Mouse (Mus musculus) embryonic facial prominence, embryonic 15.5 days (tissue): Measurements from ENCODE around the gene Mapk6. TPM values are rescaled to one million over a fixed set of nuclear protein-coding genes. Genes with fewer than 3 reads are reported as not detected.

Source experiments
- ATAC-seq: fragments of 200-750 bp; cut with Nextera tagmentation; 2 replicates; pipeline ENCODE4 v1.8.0; 2017; ENCODE audit warnings: low read depth, moderate TSS enrichment; ENCODE audit not compliant: insufficient number of reproducible peaks, low FRiP score, low TSS enrichment
- H3K27ac ChIP-seq: fragments of 300-500 bp; sonication (generic); replicated peaks from 2 replicates; pipeline ENCODE4 v1.5.1; 2015; ENCODE audit warnings: mild to moderate bottlenecking, inconsistent platforms
- H3K27me3 ChIP-seq: fragments of 300-500 bp; sonication (generic); 2 replicates; pipeline ENCODE4 v1.6.1; 2015; ENCODE audit warnings: inconsistent platforms
- H3K36me3 ChIP-seq: fragments of 300-500 bp; sonication (generic); 2 replicates; pipeline ENCODE4 v1.6.1; 2015; ENCODE audit warnings: mild to moderate bottlenecking, inconsistent platforms
- H3K4me1 ChIP-seq: fragments of 300-500 bp; sonication (generic); 2 replicates; pipeline ENCODE4 v1.6.1; 2015; ENCODE audit warnings: inconsistent platforms
- H3K4me2 ChIP-seq: fragments of 300-500 bp; sonication (generic); replicated peaks from 2 replicates; pipeline ENCODE4 v1.6.1; 2015; ENCODE audit warnings: mild to moderate bottlenecking, inconsistent platforms
- H3K4me3 ChIP-seq: fragments of 300-500 bp; sonication (generic); replicated peaks from 2 replicates; pipeline ENCODE4 v1.5.1; 2015; ENCODE audit warnings: mild to moderate bottlenecking, inconsistent platforms
- H3K9ac ChIP-seq: fragments of 300-500 bp; sonication (generic); 2 replicates; pipeline ENCODE4 v1.6.1; 2015; ENCODE audit warnings: inconsistent platforms
- H3K9me3 ChIP-seq: fragments of 300-500 bp; sonication (generic); replicated peaks from 2 replicates; pipeline ENCODE4 v1.6.1; 2016; ENCODE audit warnings: inconsistent platforms
- WGBS: fragments of 180-500 bp; shearing (Covaris S2); methylation state at CpG from one replicate; pipeline ENCODE4 v1.1.7; 2015; 5-methylcytosine and 5-hydroxymethylcytosine counted together
- polyA plus RNA-seq: library from polyadenylated mRNA; unstranded; fragments of >200 nt; fragmentation: Nextera tagmentation; extraction: Ambion mirVana; gene quantifications from 2 replicates; pipeline ENCODE4 v1.2.1, GENCODE M21; 2015

Mapk6 gene
- polyA plus RNA-seq, 1 experiment from 2014 or later, result 58.1 TPM

- Histone ChIP-seq H3K9ac (no peak overlapping the region), H3K4me3 (no peak overlapping the region), H3K36me3 (no peaks in the 10 kb centered on the region), H3K4me1 (no peaks in the 10 kb centered on the region), H3K27me3 (no peaks in the 10 kb centered on the region), H3K4me2 (no peak overlapping the region), H3K27ac (no peak overlapping the region), H3K9me3 (no peaks in the 10 kb centered on the region)
- 64% methylated on average over 5 of the region's 5 CpGs for WGBS
- ATAC-seq, result no peak
Observed at GRCm38 (mm10) chr9:75423683-75424082, 13.9 kb upstream of the Mapk6 start.

- H3K4me2 ChIP-seq, result no peak overlapping the region
- H3K36me3 ChIP-seq, result no peaks in the 10 kb centered on the region
- H3K27me3 ChIP-seq, result no peaks in the 10 kb centered on the region
- 88% methylated on average over 3 of the region's 3 CpGs for WGBS
- no peak for ATAC-seq
- no peak overlapping the region for H3K27ac ChIP-seq
- no peaks in the 10 kb centered on the region for H3K9me3 ChIP-seq
- H3K9ac ChIP-seq, result no peak overlapping the region
- no peak overlapping the region for H3K4me3 ChIP-seq
- no peaks in the 10 kb centered on the region for H3K4me1 ChIP-seq
Observed at GRCm38 (mm10) chr9:75422251-75422691, 12.5 kb upstream of the Mapk6 start.

GRCm38 (mm10) chr9:75414204-75414603 is 4.4 kb upstream of the Mapk6 start:
- Histone ChIP-seq H3K36me3 (no peaks in the 10 kb centered on the region), H3K4me3 (no peak overlapping the region), H3K27me3 (no peaks in the 10 kb centered on the region), H3K27ac (no peak overlapping the region), H3K9me3 (no peaks in the 10 kb centered on the region), H3K4me2 (no peak overlapping the region), H3K9ac (no peak overlapping the region), H3K4me1 (peaks cover 13% of the 10 kb centered on the region; the same call in 1 of the 2 replicates)
- no peak for ATAC-seq
- WGBS, result 34% methylated on average over 5 of the region's 5 CpGs

GRCm38 (mm10) chr9:75413206-75413605 is 3.4 kb upstream of the Mapk6 start:
- 77% methylated on average over 5 of the region's 5 CpGs for WGBS
- no peak overlapping the region for H3K27ac ChIP-seq
- ATAC-seq, result no peak
- no peaks in the 10 kb centered on the region for H3K9me3 ChIP-seq
- peaks cover 13% of the 10 kb centered on the region; the same call in 1 of the 2 replicates for H3K4me1 ChIP-seq
- no peaks in the 10 kb centered on the region for H3K27me3 ChIP-seq
- H3K4me3 ChIP-seq, result no peak overlapping the region
- no peaks in the 10 kb centered on the region for H3K36me3 ChIP-seq
- H3K4me2 ChIP-seq, result no peak overlapping the region
- no peak overlapping the region for H3K9ac ChIP-seq

GRCm38 (mm10) chr9:75411584-75411983 is 1.8 kb upstream of the Mapk6 start:
- Histone ChIP-seq H3K9me3 (no peaks in the 10 kb centered on the region), H3K27ac (no peak overlapping the region), H3K4me3 (no peak overlapping the region), H3K4me1 (peaks cover 19% of the 10 kb centered on the region; the same call in 1 of the 2 replicates), H3K27me3 (no peaks in the 10 kb centered on the region), H3K9ac (no peak overlapping the region), H3K4me2 (no peak overlapping the region), H3K36me3 (no peaks in the 10 kb centered on the region)
- ATAC-seq, result no peak
- WGBS, result 75% methylated on average over 9 of the region's 9 CpGs

GRCm38 (mm10) chr9:75410868-75411487 is 1.2 kb upstream of the Mapk6 start:
- no peak overlapping the region for H3K4me2 ChIP-seq
- H3K4me1 ChIP-seq, result peaks cover 21% of the 10 kb centered on the region; the same call in 1 of the 2 replicates
- H3K27me3 ChIP-seq, result no peaks in the 10 kb centered on the region
- H3K27ac ChIP-seq, result peak overlapping the region; percentile 98; the same call in 1 of the 2 replicates
- no peaks in the 10 kb centered on the region for H3K36me3 ChIP-seq
- no peaks in the 10 kb centered on the region for H3K9me3 ChIP-seq
- no peak for ATAC-seq
- WGBS, result 62% methylated on average over 6 of the region's 6 CpGs
- no peak overlapping the region for H3K4me3 ChIP-seq
- no peak overlapping the region for H3K9ac ChIP-seq

- Histone ChIP-seq H3K27ac (peak overlapping the region; percentile 98), H3K9ac (peak overlapping the region; percentile 75), H3K4me1 (peaks cover 23% of the 10 kb centered on the region; the same call in 1 of the 2 replicates), H3K9me3 (no peaks in the 10 kb centered on the region), H3K36me3 (no peaks in the 10 kb centered on the region), H3K27me3 (no peaks in the 10 kb centered on the region), H3K4me2 (peak overlapping the region; percentile 66), H3K4me3 (peak overlapping the region; percentile 85)
- ATAC-seq, result peak; percentile 87
- whole genome bisulfite sequencing, result under 1% methylated on average over 89 of the region's 90 CpGs
Observed at GRCm38 (mm10) chr9:75409031-75409851, 564 bp downstream of the Mapk6 start.

GRCm38 (mm10) chr9:75408204-75408826 is 1.5 kb downstream of the Mapk6 start:
- ATAC-seq, result no peak
- Histone ChIP-seq H3K4me2 (peak overlapping the region; percentile 66), H3K9me3 (no peaks in the 10 kb centered on the region), H3K9ac (peak overlapping the region; percentile 75; the same call in 1 of the 2 replicates), H3K36me3 (no peaks in the 10 kb centered on the region), H3K4me3 (peak overlapping the region; percentile 85), H3K27ac (peak overlapping the region; percentile 98), H3K27me3 (no peaks in the 10 kb centered on the region), H3K4me1 (peaks cover 21% of the 10 kb centered on the region; the same call in 1 of the 2 replicates)
- WGBS, result 4% methylated on average over 11 of the region's 11 CpGs

GRCm38 (mm10) chr9:75407803-75408202 is 2.0 kb downstream of the Mapk6 start:
- WGBS, result 10% methylated on average over 10 of the region's 10 CpGs
- no peaks in the 10 kb centered on the region for H3K36me3 ChIP-seq
- H3K9ac ChIP-seq, result 0 out of 2 replicates have a peak overlapping the region, but pooled peaks have one; percentile 15
- no peaks in the 10 kb centered on the region for H3K27me3 ChIP-seq
- H3K4me1 ChIP-seq, result peaks cover 24% of the 10 kb centered on the region; the same call in 1 of the 2 replicates
- peak overlapping the region; percentile 66 for H3K4me2 ChIP-seq
- H3K27ac ChIP-seq, result peak overlapping the region; percentile 51
- no peak for ATAC-seq
- H3K4me3 ChIP-seq, result peak overlapping the region; percentile 85
- H3K9me3 ChIP-seq, result no peaks in the 10 kb centered on the region

- H3K9me3 ChIP-seq, result no peaks in the 10 kb centered on the region
- H3K27ac ChIP-seq, result no peak overlapping the region
- WGBS, result 77% methylated on average over 2 of the region's 2 CpGs
- H3K4me1 ChIP-seq, result peaks cover 38% of the 10 kb centered on the region
- H3K27me3 ChIP-seq, result no peaks in the 10 kb centered on the region
- no peak overlapping the region for H3K4me2 ChIP-seq
- H3K9ac ChIP-seq, result no peak overlapping the region
- H3K4me3 ChIP-seq, result no peak overlapping the region
- no peak for ATAC-seq
- no peaks in the 10 kb centered on the region for H3K36me3 ChIP-seq
Observed at GRCm38 (mm10) chr9:75406121-75406520, 3.7 kb downstream of the Mapk6 start.

- no peak overlapping the region for H3K9ac ChIP-seq
- peaks cover 4% of the 10 kb centered on the region; the same call in 1 of the 2 replicates for H3K36me3 ChIP-seq
- WGBS, result 55% methylated on average over 3 of the region's 3 CpGs
- ATAC-seq, result no peak
- peaks cover 36% of the 10 kb centered on the region for H3K4me1 ChIP-seq
- H3K4me2 ChIP-seq, result no peak overlapping the region
- H3K27ac ChIP-seq, result no peak overlapping the region
- H3K4me3 ChIP-seq, result no peak overlapping the region
- H3K9me3 ChIP-seq, result no peaks in the 10 kb centered on the region
- no peaks in the 10 kb centered on the region for H3K27me3 ChIP-seq
Observed at GRCm38 (mm10) chr9:75403520-75403919, 6.3 kb downstream of the Mapk6 start.
